Mouse (Mus musculus): ENCODE results near the gene Flt3l. TPM values are rescaled to one million over a fixed set of nuclear protein-coding genes. Genes with fewer than 3 reads are reported as not detected.
A peak's percentile ranks its signal among the peaks of the same experiment; 100 is the strongest.
"Not testable (repeated sequence)": the region's sequence is repeated elsewhere in the genome, so short reads cannot be mapped to it uniquely, and the experiment has no call there.

Flt3l gene
- total RNA-seq, 2 experiments from 2014 or later: 17.4 to 22.7 TPM

DNA sequence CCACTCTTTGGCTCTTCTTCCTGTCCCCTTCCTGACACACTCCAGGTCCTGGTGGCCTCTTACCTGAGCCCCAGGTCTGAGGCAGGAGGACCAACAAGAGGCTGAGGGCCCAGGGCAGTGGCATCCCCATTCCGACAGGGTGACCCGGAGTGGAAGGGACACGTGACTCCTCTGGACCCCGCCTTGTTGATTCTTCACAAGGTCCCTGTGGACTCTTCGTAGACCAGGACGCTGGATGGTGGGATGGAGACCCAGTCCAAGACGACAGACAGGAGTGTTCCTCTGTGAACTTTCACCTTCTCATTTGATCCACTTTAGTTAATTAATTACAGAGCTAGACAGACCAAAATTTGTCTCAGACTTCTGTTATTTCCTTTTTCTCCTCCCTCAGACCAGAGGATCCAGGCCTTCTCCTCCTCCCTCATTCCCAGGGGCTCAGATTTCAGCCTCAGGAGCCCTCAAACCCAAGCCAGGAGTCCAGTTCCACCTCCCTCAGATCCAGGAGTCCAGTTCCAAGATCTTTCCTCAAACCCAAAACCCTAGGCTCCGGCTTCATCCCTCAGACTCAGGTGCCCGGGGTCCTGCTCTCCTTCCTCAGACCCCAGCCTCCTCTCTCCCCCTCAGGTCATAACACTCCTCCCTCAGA lies 33.2 kb downstream of the Flt3l start:
- ATAC-seq (ENCODE audit: poor library complexity, severe bottlenecking): no peak

DNA sequence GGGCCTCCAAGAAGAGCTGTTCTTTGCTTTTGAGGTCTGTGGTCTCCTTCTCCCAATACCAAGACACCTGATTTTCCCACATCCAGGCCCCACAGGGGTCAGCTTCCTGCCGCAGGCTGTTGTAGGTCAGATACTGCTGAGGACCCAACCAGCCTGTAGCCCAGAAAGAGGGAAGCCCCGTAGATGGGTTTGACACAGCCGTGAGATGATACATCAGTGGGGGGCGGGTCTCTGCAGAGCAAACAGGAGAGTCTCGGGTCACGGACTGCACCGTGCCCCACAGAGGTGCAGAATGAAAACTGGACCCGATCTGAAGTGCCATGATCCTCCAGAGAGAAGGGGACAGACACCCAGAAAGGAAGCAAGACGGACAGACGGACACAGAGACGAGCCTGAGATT lies 33.8 kb downstream of the Flt3l start:
- no peak for ATAC-seq (ENCODE audit: poor library complexity, severe bottlenecking)

DNA sequence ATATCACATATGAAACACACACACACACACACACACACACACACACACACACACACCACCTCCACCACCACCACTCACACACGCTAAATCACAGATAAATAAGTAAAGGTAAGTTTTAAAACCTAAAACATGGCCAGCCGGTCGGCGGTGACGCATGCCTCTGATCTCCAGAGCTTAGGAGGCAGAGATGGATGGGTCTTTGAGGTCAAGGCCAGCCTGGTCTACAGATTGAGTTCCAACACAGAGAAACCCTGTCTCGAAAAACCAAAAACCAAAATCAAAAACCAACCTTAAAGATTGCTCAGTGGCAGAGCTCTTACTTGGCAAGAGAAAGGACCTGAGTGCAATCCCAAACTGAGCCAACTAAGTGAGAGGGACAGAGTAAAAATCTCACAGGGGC lies 36.2 kb downstream of the Flt3l start:
- ATAC-seq (ENCODE audit: poor library complexity, severe bottlenecking): no peak

DNA sequence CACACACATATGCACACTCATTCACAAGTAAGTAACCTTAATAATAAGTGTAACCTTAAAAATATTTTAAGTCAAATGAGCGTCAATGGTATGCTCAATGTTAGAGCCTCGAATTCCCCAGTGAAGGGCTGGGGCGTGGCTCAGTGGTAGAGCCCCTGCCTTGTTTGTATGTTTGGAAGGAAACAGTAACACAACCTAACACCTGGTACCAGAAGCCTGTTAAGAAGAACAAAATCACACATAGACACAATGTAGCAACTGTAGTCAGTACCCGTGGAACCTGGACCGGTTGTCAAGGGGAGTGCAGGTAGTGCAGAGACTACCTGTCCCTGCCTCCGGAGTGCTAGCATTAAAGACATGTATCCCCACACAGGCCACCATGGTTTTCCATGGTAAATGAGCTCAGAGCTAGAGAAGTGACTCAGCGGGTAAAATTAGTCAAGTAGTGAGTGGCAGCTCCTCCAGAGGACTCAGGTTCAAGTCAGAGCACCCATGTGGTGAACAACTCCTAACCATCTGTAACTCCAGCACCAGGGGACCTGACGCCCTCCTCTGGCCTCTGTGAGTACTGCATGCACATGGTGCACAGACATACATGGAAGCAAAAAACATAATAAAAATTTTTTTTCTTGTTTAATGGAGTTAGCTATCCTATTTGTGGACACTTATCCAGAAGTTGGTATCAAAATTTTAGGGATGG lies 37.5 kb downstream of the Flt3l start:
- no peak for ATAC-seq (ENCODE audit: poor library complexity, severe bottlenecking)

DNA sequence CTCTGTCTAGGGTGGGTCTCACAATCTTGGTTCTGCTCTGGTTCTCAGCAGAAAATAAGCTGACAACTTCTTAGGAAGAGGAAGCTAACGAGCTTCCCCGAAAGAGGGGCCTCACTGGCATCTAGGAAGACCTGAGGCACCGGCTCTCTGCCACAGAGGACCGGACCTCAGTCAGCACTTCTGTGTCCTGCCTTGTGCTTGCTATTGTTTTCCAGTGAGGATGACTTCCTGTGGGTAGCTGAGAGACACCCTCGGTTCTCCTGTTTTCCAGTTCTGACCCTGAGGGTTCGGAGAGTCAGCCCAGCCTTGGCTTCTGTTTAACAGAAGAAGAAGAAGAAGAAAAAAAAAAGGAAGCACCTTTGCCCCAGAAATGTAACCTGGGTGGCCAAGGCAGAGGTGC lies 38.8 kb downstream of the Flt3l start:
- no peak for ATAC-seq (ENCODE audit: poor library complexity, severe bottlenecking)

DNA sequence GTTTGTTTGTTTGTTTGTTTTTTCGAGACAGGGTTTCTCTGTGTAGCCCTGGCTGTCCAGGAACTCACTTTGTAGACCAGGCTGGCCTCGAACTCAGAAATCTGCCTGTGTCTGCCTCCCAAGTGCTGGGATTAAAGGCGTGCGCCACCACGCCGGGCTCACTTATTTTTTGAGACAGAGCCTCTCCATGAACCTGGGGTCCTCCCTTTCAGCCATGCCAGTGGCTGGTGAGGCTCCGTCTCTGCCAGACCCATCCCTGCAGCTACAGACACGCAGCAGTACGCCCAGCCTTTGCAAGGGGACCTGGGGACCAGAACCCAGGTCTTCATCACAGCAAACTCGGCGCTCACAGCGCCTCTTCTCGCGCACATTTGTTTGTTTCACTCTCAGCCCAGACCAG lies 40.3 kb downstream of the Flt3l start:
- not testable (repeated sequence) for ATAC-seq (ENCODE audit: poor library complexity, severe bottlenecking)

DNA sequence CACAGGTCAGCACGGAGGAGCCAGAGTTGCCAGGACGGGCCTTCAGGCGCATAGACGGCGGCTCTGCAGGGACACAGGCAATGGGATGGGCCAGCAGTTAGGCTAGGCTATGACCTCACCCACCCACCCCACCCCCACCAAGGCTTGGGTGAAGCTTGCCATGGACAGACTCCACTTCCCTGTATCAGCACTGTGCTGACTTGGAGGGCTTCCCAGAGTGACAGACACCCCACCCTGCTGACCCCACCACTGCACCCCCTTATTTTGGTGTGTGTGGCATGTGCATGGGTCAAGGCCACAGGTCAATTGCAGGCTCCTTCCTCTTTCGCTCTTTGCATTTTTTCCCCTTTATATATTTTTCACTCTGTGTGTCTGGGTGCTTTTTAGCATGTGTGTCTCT lies 40.9 kb downstream of the Flt3l start:
- no peak for ATAC-seq (ENCODE audit: poor library complexity, severe bottlenecking)

DNA sequence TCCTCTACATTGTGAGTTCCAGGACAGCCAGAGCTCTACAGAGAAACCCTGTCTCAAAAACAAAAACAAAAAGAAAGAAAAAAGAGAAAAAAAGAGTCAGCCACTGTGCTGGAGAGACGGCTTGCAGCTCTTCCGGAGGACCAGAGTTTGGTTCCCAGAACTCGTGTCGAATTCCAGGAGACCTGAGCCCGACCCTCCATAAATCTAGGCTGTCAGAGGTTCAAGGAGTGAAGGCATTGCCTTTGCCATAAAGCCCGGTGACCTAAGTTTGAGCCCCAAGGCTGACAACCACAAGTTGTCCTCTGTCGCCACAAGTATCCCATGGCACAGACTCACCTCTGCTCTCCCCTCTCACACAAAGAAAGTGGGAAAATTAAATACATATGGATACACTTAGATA lies 42.1 kb downstream of the Flt3l start:
- ATAC-seq (ENCODE audit: poor library complexity, severe bottlenecking): no peak

DNA sequence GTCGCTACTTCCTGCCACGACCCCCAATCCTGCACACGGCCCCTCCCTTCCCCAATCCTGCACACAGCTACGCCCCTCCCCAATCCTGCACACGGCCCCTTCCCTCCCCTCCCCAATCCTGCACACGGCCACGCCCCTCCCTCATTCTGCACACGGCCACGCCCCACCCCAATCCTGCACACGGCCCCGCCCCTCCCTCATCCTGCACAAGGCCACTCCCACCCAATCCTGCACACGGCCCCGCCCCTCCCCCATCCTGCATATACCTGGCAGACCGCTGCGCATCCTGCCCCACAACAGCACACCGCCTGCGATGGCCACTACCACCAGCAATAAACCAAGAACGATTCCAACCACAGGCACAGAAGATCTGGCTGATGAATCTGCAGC lies 42.7 kb downstream of the Flt3l start:
- no peak for ATAC-seq (ENCODE audit: poor library complexity, severe bottlenecking)

DNA sequence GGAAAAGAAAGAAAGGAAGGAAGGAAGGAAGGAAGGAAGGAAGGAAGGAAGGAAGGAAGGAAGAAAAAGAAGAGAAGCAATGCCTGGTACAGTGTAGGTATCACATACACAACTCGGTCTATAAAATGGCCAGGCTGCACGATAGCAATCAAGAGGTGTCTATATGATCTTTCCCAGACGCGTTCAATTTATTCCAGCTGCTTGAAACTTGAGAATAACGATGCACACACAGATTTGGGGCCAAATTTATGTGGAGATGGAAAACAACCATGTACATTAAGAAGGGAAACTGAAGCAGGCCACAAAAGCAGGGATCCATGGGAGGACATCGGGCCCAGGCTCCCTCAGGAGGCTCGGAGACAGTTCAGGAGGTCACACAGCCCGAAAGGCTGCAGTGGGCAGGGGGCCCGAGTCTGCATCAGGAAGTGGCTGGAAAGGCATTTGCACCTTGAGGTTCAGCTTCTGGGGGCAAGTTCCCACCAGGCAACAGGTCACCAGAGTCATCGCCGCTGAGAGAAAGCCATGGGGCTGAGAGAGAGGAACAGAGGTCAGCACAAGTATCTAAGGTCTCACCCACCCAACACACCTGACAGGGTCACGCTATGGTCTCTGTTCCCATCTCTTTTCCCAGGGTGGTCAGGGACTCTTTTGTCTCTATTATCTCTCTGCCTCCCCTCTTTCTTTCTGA lies 43.3 kb downstream of the Flt3l start:
- no peak for ATAC-seq (ENCODE audit: poor library complexity, severe bottlenecking)

DNA sequence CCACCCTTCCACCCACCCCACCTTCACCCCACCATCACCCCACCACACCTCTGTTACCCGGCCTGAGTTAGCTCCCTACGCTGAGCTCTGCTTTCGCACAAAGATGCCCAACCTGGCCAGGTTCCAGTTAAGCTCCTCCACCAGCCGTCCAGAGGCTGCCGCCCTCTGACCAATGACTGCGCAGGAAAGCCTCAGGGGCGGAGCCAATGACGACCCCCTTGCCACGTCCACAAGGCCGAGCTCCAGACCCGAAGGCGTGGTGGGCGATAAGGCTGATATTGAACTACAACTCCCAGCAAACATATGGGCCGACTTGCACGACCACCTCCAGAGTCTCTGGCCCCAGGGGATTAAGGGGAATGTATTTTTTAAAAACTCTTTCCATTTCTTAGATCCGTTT lies 44.2 kb downstream of the Flt3l start, which contains the start of gene Rcn3:
TSS of gene Rcn3 (minus strand) at position 174 of the 400 bp plus-strand sequence.
- peak; percentile 50 for ATAC-seq (ENCODE audit: poor library complexity, severe bottlenecking)

DNA sequence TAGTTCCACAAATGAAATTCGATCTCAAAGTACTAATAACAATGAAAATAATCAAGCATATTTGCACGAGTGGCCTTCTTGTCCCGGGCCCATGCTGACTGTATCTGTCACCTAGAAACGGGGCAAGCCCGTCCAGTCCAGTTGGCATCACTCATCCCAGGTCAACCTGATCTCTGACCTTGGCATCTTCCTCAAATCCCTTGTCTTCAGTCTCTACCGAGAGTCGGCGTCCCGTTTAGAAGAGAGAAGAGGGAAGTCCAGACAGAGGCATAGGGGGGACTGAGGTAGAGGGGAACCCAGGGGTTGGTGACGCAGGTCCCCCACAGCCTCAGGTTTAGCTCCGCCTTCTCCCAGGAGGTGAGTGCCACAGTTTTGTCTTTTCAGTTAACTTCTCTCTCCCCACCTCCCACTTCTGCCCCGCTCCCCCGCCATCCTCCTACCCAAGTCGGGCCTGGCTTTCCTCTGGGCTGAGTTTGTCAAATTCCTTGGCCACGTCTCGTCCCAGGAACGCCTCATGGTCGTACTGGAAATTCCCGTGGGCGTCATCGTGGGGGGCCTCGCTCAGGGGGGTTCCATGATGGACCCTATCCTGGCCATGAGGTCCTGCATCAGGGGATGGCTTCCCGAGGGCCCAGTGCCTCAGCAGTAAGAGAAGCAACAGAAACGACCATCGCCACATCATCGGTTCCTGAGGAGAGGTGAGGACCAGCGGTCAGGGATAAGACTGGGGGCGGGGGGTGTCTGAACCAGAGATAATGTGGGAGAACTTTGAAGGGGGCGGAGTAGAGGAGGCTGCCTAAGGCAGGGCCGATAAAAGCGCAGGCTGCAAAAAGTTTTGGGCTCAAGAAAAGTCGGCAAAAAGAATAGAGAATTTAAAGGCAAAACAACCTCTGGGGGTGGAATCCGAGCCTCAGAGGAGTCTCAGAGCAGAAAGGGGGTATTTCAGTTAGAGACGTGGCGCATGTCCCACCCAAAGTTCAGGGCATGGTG lies 44.9 kb downstream of the Flt3l start:
- ATAC-seq (ENCODE audit: poor library complexity, severe bottlenecking): peak; percentile 67

DNA sequence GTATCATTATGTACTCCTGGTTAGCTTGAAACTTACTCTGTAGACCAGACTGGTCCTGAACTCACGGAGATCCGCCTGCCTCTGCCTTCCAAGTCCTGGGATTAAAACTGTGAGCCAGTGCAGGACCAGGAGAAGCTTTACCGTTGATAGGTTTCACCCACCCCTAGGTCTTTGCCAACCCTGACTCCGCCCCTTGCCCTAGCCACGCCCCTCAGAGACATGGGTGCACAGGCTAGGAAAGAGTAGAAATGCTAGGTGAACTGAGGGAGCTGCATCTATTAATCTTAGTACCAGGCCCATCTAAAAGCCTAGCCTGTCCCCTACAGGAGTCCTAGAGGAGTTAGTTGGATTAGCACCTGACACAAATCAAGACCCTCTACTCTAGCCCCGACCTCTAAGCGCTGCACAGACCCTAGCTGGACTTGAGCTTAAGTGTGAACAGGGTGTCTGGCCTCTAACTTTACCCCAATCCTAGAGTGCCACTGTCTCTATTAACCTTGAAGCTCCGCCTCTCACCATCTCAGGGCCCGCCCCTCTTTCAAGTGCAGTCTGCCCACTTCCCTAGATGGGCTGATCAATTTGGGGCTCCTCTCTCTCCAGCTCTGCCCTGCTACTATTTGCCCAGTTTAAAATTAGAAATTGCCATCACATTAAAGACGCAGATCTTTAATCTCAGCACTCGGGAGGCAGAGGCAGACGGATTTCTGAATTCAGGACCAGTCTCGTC lies 45.8 kb downstream of the Flt3l start:
- peak; percentile 59 for ATAC-seq (ENCODE audit: poor library complexity, severe bottlenecking)

DNA sequence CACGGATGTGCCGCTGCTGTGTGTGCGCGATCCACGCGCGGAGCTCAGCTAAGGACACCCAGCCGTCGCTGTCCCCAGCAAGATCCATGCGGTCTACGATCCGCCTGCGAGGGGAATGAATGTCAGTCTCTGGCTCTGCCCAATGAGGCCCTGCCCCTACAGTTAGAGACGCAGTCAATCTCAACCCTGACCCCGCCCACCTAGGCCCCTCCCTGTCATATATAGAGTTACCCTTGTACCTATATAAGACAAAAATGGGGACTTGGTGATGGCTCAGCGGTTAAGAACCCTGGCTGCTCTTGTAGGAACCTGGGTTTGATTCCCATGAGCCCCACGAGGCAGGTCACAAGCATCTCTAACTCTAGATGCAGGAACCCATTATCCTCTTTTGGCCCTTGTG lies 47.6 kb downstream of the Flt3l start:
- no peak for ATAC-seq (ENCODE audit: poor library complexity, severe bottlenecking)

DNA sequence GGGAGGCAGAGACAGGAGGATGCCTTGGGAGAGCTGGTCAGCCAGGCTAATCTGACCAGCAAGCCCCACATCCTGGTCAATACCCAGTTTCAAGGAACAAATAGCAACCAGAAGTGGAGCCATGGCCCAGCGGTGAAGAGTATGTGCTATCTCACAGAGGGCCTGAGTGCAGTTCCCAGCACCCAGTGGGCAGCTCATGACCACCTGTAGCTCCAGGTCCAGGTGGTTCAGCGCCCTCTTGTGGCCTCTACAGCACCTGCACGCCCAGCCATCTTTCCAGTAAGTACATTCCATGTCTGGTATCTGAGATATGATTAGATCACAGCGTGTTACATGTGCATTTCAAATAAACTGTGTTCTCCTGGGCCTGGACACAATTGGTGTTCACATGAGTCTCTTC lies 50.1 kb downstream of the Flt3l start:
- no peak for ATAC-seq (ENCODE audit: poor library complexity, severe bottlenecking)

DNA sequence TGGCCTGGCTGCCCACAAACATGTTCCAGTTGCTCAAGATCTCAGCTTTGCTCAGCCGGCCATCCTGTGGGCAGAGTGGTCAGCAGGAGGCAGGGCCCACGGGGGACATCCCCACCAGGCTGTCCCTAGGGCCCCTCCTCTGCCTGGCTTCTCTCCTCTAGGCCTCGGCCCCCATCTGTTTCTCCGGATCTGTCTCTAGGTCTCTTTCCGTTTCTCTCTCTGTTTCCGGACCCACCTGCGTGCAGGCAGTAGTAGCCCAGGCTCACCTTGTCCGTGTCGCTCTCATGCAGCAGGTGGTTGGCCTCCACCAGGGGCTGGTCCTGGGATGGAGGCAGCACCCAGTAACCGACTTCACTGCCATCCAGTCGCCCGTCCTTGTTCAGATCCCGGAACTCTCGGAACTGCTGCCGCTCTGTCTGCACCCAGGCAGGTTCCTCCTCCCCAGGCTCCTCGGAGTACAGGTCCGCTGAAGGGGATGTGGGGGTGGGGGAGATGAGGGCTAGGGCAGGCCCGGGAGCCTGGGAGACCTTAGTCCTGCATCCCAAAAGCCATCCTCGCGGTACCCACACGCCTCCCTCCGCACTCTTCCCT lies 52.8 kb downstream of the Flt3l start:
- ATAC-seq (ENCODE audit: poor library complexity, severe bottlenecking): no peak

DNA sequence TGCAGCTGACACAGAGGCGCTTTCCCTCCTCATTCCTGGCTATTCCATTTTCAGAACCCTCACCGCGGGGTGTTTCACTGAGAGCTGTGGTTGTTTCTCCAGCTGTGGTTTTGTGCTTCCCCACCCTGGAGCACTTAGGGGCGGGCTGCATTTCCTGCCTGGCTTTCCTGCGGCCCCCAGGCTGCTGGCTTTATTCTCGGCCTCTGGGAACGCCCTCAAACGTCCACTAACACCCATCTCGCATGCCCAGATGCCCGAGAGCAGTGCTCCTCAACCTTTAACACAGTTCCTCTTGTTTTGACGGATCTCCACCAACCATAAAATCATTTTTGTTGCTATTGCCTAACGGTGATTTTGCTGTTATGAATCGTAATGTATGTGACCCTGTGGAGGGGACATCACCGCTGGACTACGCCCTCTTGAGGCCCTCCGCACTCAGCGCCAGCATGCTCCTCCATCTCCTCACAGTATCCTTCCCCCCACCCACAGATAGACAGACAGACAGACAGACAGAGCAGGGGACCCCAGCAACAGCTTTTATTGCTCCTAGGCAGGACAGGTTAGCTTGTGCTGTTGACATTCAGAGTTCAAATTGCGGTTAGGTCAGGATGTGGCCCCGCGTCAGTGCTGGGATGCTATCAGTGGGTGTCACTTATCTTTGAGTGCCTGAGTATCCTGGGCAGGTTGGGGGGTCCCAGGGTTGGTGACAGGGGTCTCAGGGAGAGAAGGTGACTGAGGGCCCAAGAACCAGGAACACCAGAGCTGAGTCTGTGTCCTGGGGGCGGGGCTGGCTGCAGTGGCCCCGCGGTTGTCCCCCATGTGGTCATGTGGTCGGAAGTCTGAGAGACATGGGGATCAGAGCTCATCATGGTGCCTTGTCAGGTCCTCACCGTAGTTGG lies 53.6 kb downstream of the Flt3l start:
- ATAC-seq (ENCODE audit: poor library complexity, severe bottlenecking): peak; percentile 78

DNA sequence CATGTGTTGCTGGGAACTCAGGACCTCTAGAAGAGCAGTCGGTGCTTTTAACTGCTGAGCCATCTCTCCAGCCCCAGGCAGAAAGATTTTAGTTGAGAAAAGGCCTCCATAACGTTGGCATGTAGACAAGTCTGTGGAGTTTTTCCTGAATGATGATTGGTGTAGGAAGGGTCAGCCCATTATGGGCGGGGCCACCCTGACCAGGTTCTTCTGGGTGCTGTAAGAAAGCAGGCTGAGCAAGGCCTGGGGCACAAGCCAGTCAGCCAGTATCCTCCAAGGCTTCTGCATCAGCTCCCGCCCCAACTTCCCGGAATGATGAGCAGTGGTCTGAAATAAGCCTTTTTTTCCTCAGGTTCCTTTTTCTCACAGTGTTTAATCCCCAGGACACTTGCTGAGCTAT lies 55.2 kb downstream of the Flt3l start:
- no peak for ATAC-seq (ENCODE audit: poor library complexity, severe bottlenecking)

DNA sequence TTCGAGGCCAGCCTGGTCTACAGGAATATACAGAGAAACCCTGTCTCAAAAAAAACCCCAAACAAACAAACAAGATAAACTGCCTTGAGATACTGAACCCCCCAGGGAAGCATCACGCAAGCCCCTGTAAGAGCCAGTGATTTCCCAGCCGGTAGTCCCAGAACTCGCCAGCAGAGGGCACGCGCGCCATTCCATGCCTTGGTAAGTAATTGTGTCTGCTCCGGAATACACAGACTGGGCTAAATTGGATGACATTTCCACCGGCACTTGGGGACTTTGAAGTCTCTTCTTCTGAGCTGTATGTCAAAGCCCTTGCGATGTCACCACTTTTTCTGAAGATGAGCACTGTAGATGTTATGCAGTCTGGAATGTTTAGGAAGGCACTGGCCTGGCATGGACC lies 56.4 kb downstream of the Flt3l start:
- ATAC-seq (ENCODE audit: poor library complexity, severe bottlenecking): peak; percentile 56
